Mouse (Mus musculus): ENCODE measurements around the gene Ace3. TPM values are rescaled to one million over a fixed set of nuclear protein-coding genes. Genes with fewer than 3 reads are reported as not detected.

Ace3 gene
- polyA plus RNA-seq (2012; fragmentation: generic; extraction: Trizol), result not detected
- long read RNA-seq, experiment 1, result 0 reads
- long read RNA-seq, experiment 2, result 0 reads

GRCm38 (mm10) chr11:105994375-105994774, at the start of gene Ace3:
Ace3 (plus strand) TSS chr11:105994675.
- no peaks in the 10 kb centered on the region for H3K79me2 ChIP-seq (ENCODE audit: control insufficient read depth, insufficient read depth)
- H3K79me3 ChIP-seq (ENCODE audit: low read depth), result no peaks in the 10 kb centered on the region
- no peaks in the 10 kb centered on the region for H3K36me3 ChIP-seq (ENCODE audit: control insufficient read depth, insufficient read depth)
- H3K27me3 ChIP-seq (ENCODE audit: control insufficient read depth, insufficient read depth, insufficient read length), result peaks cover 58% of the 10 kb centered on the region
- no peak within 1 kb of the TSS for H3K4me3 ChIP-seq (ENCODE audit: insufficient read depth, poor library complexity, severe bottlenecking)
- TF ChIP-seq CEBPB (IDR thresholded peaks at IDR 0.05; ENCODE audit: low read depth), result no peak
- no peak for TF ChIP-seq FOSL1 (IDR thresholded peaks at IDR 0.05; ENCODE audit: insufficient read depth, low read length, poor library complexity, severe bottlenecking)
- TF ChIP-seq MAX (IDR thresholded peaks at IDR 0.05), result no peak
- no peak for TF ChIP-seq MYOD1 (IDR thresholded peaks at IDR 0.05; ENCODE audit: control insufficient read depth, insufficient read length, low read depth)
- TF ChIP-seq MYOG (IDR thresholded peaks at IDR 0.05; ENCODE audit: control insufficient read depth, extremely low read depth, insufficient read length), result no peak
- no peak for TF ChIP-seq USF1 (IDR thresholded peaks at IDR 0.05; ENCODE audit: low read depth)
- TF ChIP-seq CTCF (IDR thresholded peaks at IDR 0.05; ENCODE audit: control insufficient read depth, insufficient read depth, insufficient read length), result no peak
- no peak within 1 kb of the TSS for H3ac ChIP-seq (ENCODE audit: control insufficient read depth, insufficient read length, low read depth)

- Histone ChIP-seq H3K36me3 (ENCODE audit: control insufficient read depth, insufficient read depth) (no peaks in the 10 kb centered on the region), H3K79me2 (ENCODE audit: control insufficient read depth, insufficient read depth) (no peaks in the 10 kb centered on the region), H3K4me3 (ENCODE audit: insufficient read depth, poor library complexity, severe bottlenecking) (no peak overlapping the region), H3K79me3 (ENCODE audit: low read depth) (no peaks in the 10 kb centered on the region), H3K27me3 (ENCODE audit: control insufficient read depth, insufficient read depth, insufficient read length) (no peaks in the 10 kb centered on the region), H3ac (ENCODE audit: control insufficient read depth, insufficient read length, low read depth) (no peak overlapping the region)
- no peak for TF ChIP-seq MAX (IDR thresholded peaks at IDR 0.05)
- TF ChIP-seq CTCF (IDR thresholded peaks at IDR 0.05; ENCODE audit: control insufficient read depth, insufficient read depth, insufficient read length), result no peak
- TF ChIP-seq USF1 (IDR thresholded peaks at IDR 0.05; ENCODE audit: low read depth), result no peak
- TF ChIP-seq MYOG (IDR thresholded peaks at IDR 0.05; ENCODE audit: control insufficient read depth, extremely low read depth, insufficient read length), result no peak
- no peak for TF ChIP-seq FOSL1 (IDR thresholded peaks at IDR 0.05; ENCODE audit: insufficient read depth, low read length, poor library complexity, severe bottlenecking)
- TF ChIP-seq MYOD1 (IDR thresholded peaks at IDR 0.05; ENCODE audit: control insufficient read depth, insufficient read length, low read depth), result no peak
- TF ChIP-seq CEBPB (IDR thresholded peaks at IDR 0.05; ENCODE audit: low read depth), result no peak
These were observed 49.5 kb upstream of the Ace3 start for GRCm38 (mm10) chr11:105944770-105945672.

- Histone ChIP-seq H3K79me3 (ENCODE audit: low read depth) (no peaks in the 10 kb centered on the region), H3K79me2 (ENCODE audit: control insufficient read depth, insufficient read depth) (no peaks in the 10 kb centered on the region), H3ac (ENCODE audit: control insufficient read depth, insufficient read length, low read depth) (no peak overlapping the region), H3K27me3 (ENCODE audit: control insufficient read depth, insufficient read depth, insufficient read length) (no peaks in the 10 kb centered on the region), H3K36me3 (ENCODE audit: control insufficient read depth, insufficient read depth) (no peaks in the 10 kb centered on the region), H3K4me3 (ENCODE audit: insufficient read depth, poor library complexity, severe bottlenecking) (no peak overlapping the region)
- TF ChIP-seq USF1 (IDR thresholded peaks at IDR 0.05; ENCODE audit: low read depth) (no peak), MYOD1 (IDR thresholded peaks at IDR 0.05; ENCODE audit: control insufficient read depth, insufficient read length, low read depth) (no peak), FOSL1 (IDR thresholded peaks at IDR 0.05; ENCODE audit: insufficient read depth, low read length, poor library complexity, severe bottlenecking) (no peak), CEBPB (IDR thresholded peaks at IDR 0.05; ENCODE audit: low read depth) (no peak), MYOG (IDR thresholded peaks at IDR 0.05; ENCODE audit: control insufficient read depth, extremely low read depth, insufficient read length) (no peak), MAX (IDR thresholded peaks at IDR 0.05) (no peak), CTCF (IDR thresholded peaks at IDR 0.05; ENCODE audit: control insufficient read depth, insufficient read depth, insufficient read length) (no peak)
These were observed 47.8 kb upstream of the Ace3 start for GRCm38 (mm10) chr11:105946694-105947154.

GRCm38 (mm10) chr11:105948255-105948654, 46.2 kb upstream of the Ace3 start:
- no peak overlapping the region for H3K4me3 ChIP-seq (ENCODE audit: insufficient read depth, poor library complexity, severe bottlenecking)
- H3K79me2 ChIP-seq (ENCODE audit: control insufficient read depth, insufficient read depth), result no peaks in the 10 kb centered on the region
- TF ChIP-seq MAX (IDR thresholded peaks at IDR 0.05), result peak; percentile 78
- TF ChIP-seq FOSL1 (IDR thresholded peaks at IDR 0.05; ENCODE audit: insufficient read depth, low read length, poor library complexity, severe bottlenecking), result no peak
- H3K27me3 ChIP-seq (ENCODE audit: control insufficient read depth, insufficient read depth, insufficient read length), result no peaks in the 10 kb centered on the region
- no peaks in the 10 kb centered on the region for H3K79me3 ChIP-seq (ENCODE audit: low read depth)
- H3ac ChIP-seq (ENCODE audit: control insufficient read depth, insufficient read length, low read depth), result peak overlapping the region; percentile 36
- H3K36me3 ChIP-seq (ENCODE audit: control insufficient read depth, insufficient read depth), result no peaks in the 10 kb centered on the region

- Histone ChIP-seq H3K4me3 (ENCODE audit: insufficient read depth, poor library complexity, severe bottlenecking) (no peak overlapping the region), H3K79me2 (ENCODE audit: control insufficient read depth, insufficient read depth) (no peaks in the 10 kb centered on the region), H3K79me3 (ENCODE audit: low read depth) (no peaks in the 10 kb centered on the region), H3K27me3 (ENCODE audit: control insufficient read depth, insufficient read depth, insufficient read length) (no peaks in the 10 kb centered on the region), H3K36me3 (ENCODE audit: control insufficient read depth, insufficient read depth) (no peaks in the 10 kb centered on the region), H3ac (ENCODE audit: control insufficient read depth, insufficient read length, low read depth) (no peak overlapping the region)
- TF ChIP-seq CEBPB (IDR thresholded peaks at IDR 0.05; ENCODE audit: low read depth) (no peak), USF1 (IDR thresholded peaks at IDR 0.05; ENCODE audit: low read depth) (no peak), MYOG (IDR thresholded peaks at IDR 0.05; ENCODE audit: control insufficient read depth, extremely low read depth, insufficient read length) (no peak), CTCF (IDR thresholded peaks at IDR 0.05; ENCODE audit: control insufficient read depth, insufficient read depth, insufficient read length) (no peak), FOSL1 (IDR thresholded peaks at IDR 0.05; ENCODE audit: insufficient read depth, low read length, poor library complexity, severe bottlenecking) (no peak), MYOD1 (IDR thresholded peaks at IDR 0.05; ENCODE audit: control insufficient read depth, insufficient read length, low read depth) (no peak), MAX (IDR thresholded peaks at IDR 0.05) (no peak)
These were observed 44.0 kb upstream of the Ace3 start for GRCm38 (mm10) chr11:105950519-105950918.
